Mouse (Mus musculus): Measurements from ENCODE around the gene Mbnl2. TPM values are rescaled to one million over a fixed set of nuclear protein-coding genes. Genes with fewer than 3 reads are reported as not detected.

The Mbnl2 gene
- polyA plus RNA-seq, 1 experiment from 2014 or later, result 173 TPM

GRCm38 (mm10) chr14:120289528-120289927, 14.1 kb downstream of the Mbnl2 start:
- Histone ChIP-seq H3K4me2 (replicated peaks) (peak overlapping the region; percentile 29; the same call in 1 of the 2 replicates), H3K27ac (replicated peaks) (peak overlapping the region; percentile 90), H3K27me3 (no peaks in the 10 kb centered on the region), H3K36me3 (0 out of 2 replicates have a peak, but pooled peaks cover 8% of the 10 kb centered on the region), H3K4me3 (replicated peaks) (no peak overlapping the region), H3K9ac (no peak overlapping the region), H3K9me3 (replicated peaks) (no peaks in the 10 kb centered on the region), H3K4me1 (peaks cover 83% of the 10 kb centered on the region)
- 50% methylated on average over 7 of the region's 7 CpGs for WGBS
- no peak for ATAC-seq (ENCODE audit: insufficient number of reproducible peaks, low FRiP score, low TSS enrichment, low read depth)

GRCm38 (mm10) chr14:120291226-120291757, 15.8 kb downstream of the Mbnl2 start:
- no peak for ATAC-seq (ENCODE audit: insufficient number of reproducible peaks, low FRiP score, low TSS enrichment, low read depth)
- WGBS, result 76% methylated on average over 13 of the region's 13 CpGs

GRCm38 (mm10) chr14:120292133-120292532, 16.7 kb downstream of the Mbnl2 start:
- 68% methylated on average over 5 of the region's 5 CpGs for WGBS
- Histone ChIP-seq H3K27me3 (no peaks in the 10 kb centered on the region), H3K36me3 (0 out of 2 replicates have a peak, but pooled peaks cover 8% of the 10 kb centered on the region), H3K27ac (replicated peaks) (peak overlapping the region; percentile 68), H3K4me1 (peaks cover 82% of the 10 kb centered on the region), H3K9ac (no peak overlapping the region), H3K4me2 (replicated peaks) (no peak overlapping the region), H3K9me3 (replicated peaks) (no peaks in the 10 kb centered on the region), H3K4me3 (replicated peaks) (no peak overlapping the region)
- no peak for ATAC-seq (ENCODE audit: insufficient number of reproducible peaks, low FRiP score, low TSS enrichment, low read depth)

More at GRCm38 (mm10) chr14:120291226-120291757, 15.8 kb downstream of the Mbnl2 start:
- no peaks in the 10 kb centered on the region for H3K9me3 ChIP-seq (replicated peaks)
- H3K27me3 ChIP-seq, result no peaks in the 10 kb centered on the region
- no peak overlapping the region for H3K4me3 ChIP-seq (replicated peaks)
- H3K4me1 ChIP-seq, result peaks cover 82% of the 10 kb centered on the region
- 0 out of 2 replicates have a peak overlapping the region, but pooled peaks have one; percentile 48 for H3K27ac ChIP-seq (replicated peaks)
- H3K4me2 ChIP-seq (replicated peaks), result no peak overlapping the region
- H3K36me3 ChIP-seq, result 0 out of 2 replicates have a peak, but pooled peaks cover 8% of the 10 kb centered on the region
- H3K9ac ChIP-seq, result no peak overlapping the region

GRCm38 (mm10) chr14:120292617-120293195, 17.2 kb downstream of the Mbnl2 start:
- peaks cover 82% of the 10 kb centered on the region for H3K4me1 ChIP-seq
- peak overlapping the region; percentile 68 for H3K27ac ChIP-seq (replicated peaks)
- ATAC-seq (ENCODE audit: insufficient number of reproducible peaks, low FRiP score, low TSS enrichment, low read depth), result no peak
- H3K4me2 ChIP-seq (replicated peaks), result no peak overlapping the region
- no peaks in the 10 kb centered on the region for H3K9me3 ChIP-seq (replicated peaks)
- 60% methylated on average over 6 of the region's 6 CpGs for WGBS
- H3K9ac ChIP-seq, result no peak overlapping the region
- H3K36me3 ChIP-seq, result 0 out of 2 replicates have a peak, but pooled peaks cover 8% of the 10 kb centered on the region
- no peak overlapping the region for H3K4me3 ChIP-seq (replicated peaks)
- no peaks in the 10 kb centered on the region for H3K27me3 ChIP-seq

GRCm38 (mm10) chr14:120294480-120294879, 19.0 kb downstream of the Mbnl2 start:
- WGBS, result 77% methylated on average over 6 of the region's 6 CpGs

GRCm38 (mm10) chr14:120295355-120296220, 20.1 kb downstream of the Mbnl2 start:
- H3K36me3 ChIP-seq, result 0 out of 2 replicates have a peak, but pooled peaks cover 8% of the 10 kb centered on the region
- H3K27me3 ChIP-seq, result no peaks in the 10 kb centered on the region
- peak overlapping the region; percentile 33; the same call in 1 of the 2 replicates for H3K4me2 ChIP-seq (replicated peaks)
- no peak overlapping the region for H3K9ac ChIP-seq
- H3K27ac ChIP-seq (replicated peaks), result peak overlapping the region; percentile 90
- ATAC-seq (ENCODE audit: insufficient number of reproducible peaks, low FRiP score, low TSS enrichment, low read depth), result no peak
- 62% methylated on average over 13 of the region's 13 CpGs for WGBS
- H3K9me3 ChIP-seq (replicated peaks), result no peaks in the 10 kb centered on the region
- H3K4me1 ChIP-seq, result peaks cover 82% of the 10 kb centered on the region
- H3K4me3 ChIP-seq (replicated peaks), result no peak overlapping the region

More at GRCm38 (mm10) chr14:120294480-120294879, 19.0 kb downstream of the Mbnl2 start:
- Histone ChIP-seq H3K9me3 (replicated peaks) (no peaks in the 10 kb centered on the region), H3K9ac (no peak overlapping the region), H3K4me3 (replicated peaks) (no peak overlapping the region), H3K27me3 (no peaks in the 10 kb centered on the region), H3K27ac (replicated peaks) (no peak overlapping the region), H3K4me2 (replicated peaks) (no peak overlapping the region), H3K4me1 (peaks cover 77% of the 10 kb centered on the region), H3K36me3 (0 out of 2 replicates have a peak, but pooled peaks cover 8% of the 10 kb centered on the region)
- no peak for ATAC-seq (ENCODE audit: insufficient number of reproducible peaks, low FRiP score, low TSS enrichment, low read depth)

- peak overlapping the region; percentile 33 for H3K4me2 ChIP-seq (replicated peaks)
- WGBS, result 30% methylated on average over 17 of the region's 17 CpGs
- peak overlapping the region; percentile 90 for H3K27ac ChIP-seq (replicated peaks)
- no peak overlapping the region for H3K9ac ChIP-seq
- 0 out of 2 replicates have a peak, but pooled peaks cover 4% of the 10 kb centered on the region for H3K36me3 ChIP-seq
- no peaks in the 10 kb centered on the region for H3K9me3 ChIP-seq (replicated peaks)
- H3K27me3 ChIP-seq, result no peaks in the 10 kb centered on the region
- peaks cover 80% of the 10 kb centered on the region for H3K4me1 ChIP-seq
- ATAC-seq (ENCODE audit: insufficient number of reproducible peaks, low FRiP score, low TSS enrichment, low read depth), result peak; percentile 40; the same call in 1 of the 2 replicates
- peak overlapping the region; percentile 9; the same call in 1 of the 2 replicates for H3K4me3 ChIP-seq (replicated peaks)
Measured at GRCm38 (mm10) chr14:120296231-120297006, 20.9 kb downstream of the Mbnl2 start.

GRCm38 (mm10) chr14:120297137-120297749, 21.8 kb downstream of the Mbnl2 start:
- ATAC-seq (ENCODE audit: insufficient number of reproducible peaks, low FRiP score, low TSS enrichment, low read depth), result peak; percentile 62
- WGBS, result 6% methylated on average over 16 of the region's 16 CpGs
- Histone ChIP-seq H3K9ac (no peak overlapping the region), H3K4me2 (replicated peaks) (peak overlapping the region; percentile 33), H3K27me3 (no peaks in the 10 kb centered on the region), H3K4me1 (peaks cover 73% of the 10 kb centered on the region), H3K27ac (replicated peaks) (peak overlapping the region; percentile 90), H3K9me3 (replicated peaks) (no peaks in the 10 kb centered on the region), H3K36me3 (0 out of 2 replicates have a peak, but pooled peaks cover 4% of the 10 kb centered on the region), H3K4me3 (replicated peaks) (peak overlapping the region; percentile 9; the same call in 1 of the 2 replicates)

- H3K27ac ChIP-seq (replicated peaks), result peak overlapping the region; percentile 90
- no peak for ATAC-seq (ENCODE audit: insufficient number of reproducible peaks, low FRiP score, low TSS enrichment, low read depth)
- WGBS, result 54% methylated on average over 6 of the region's 6 CpGs
- no peaks in the 10 kb centered on the region for H3K9me3 ChIP-seq (replicated peaks)
- no peaks in the 10 kb centered on the region for H3K27me3 ChIP-seq
- peaks cover 71% of the 10 kb centered on the region for H3K4me1 ChIP-seq
- no peak overlapping the region for H3K4me3 ChIP-seq (replicated peaks)
- H3K36me3 ChIP-seq, result 0 out of 2 replicates have a peak, but pooled peaks cover 4% of the 10 kb centered on the region
- peak overlapping the region; percentile 33; the same call in 1 of the 2 replicates for H3K4me2 ChIP-seq (replicated peaks)
- H3K9ac ChIP-seq, result no peak overlapping the region
Measured at GRCm38 (mm10) chr14:120297833-120298232, 22.4 kb downstream of the Mbnl2 start.

GRCm38 (mm10) chr14:120298439-120298838, 23.0 kb downstream of the Mbnl2 start:
- Histone ChIP-seq H3K27ac (replicated peaks) (no peak overlapping the region), H3K9ac (no peak overlapping the region), H3K4me2 (replicated peaks) (no peak overlapping the region), H3K36me3 (no peaks in the 10 kb centered on the region), H3K4me3 (replicated peaks) (no peak overlapping the region), H3K9me3 (replicated peaks) (no peaks in the 10 kb centered on the region), H3K4me1 (peaks cover 72% of the 10 kb centered on the region), H3K27me3 (no peaks in the 10 kb centered on the region)
- WGBS, result 41% methylated on average over 5 of the region's 5 CpGs
- no peak for ATAC-seq (ENCODE audit: insufficient number of reproducible peaks, low FRiP score, low TSS enrichment, low read depth)
